Mouse (Mus musculus): ENCODE data around the gene Rnf114.

- TF ChIP-seq CTCF (IDR thresholded peaks at IDR 0.05; ENCODE audit: low read depth, low read length) = no peak
- no peak for TF ChIP-seq POLR2A (IDR thresholded peaks at IDR 0.05; ENCODE audit: extremely low read depth, insufficient read depth, low read length)
Measured at GRCm38 (mm10) chr2:167457213-167457612, 35.2 kb upstream of the Rnf114 start.
